Mouse (Mus musculus): ENCODE results near the gene Tex22.

Gene Tex22

DNA sequence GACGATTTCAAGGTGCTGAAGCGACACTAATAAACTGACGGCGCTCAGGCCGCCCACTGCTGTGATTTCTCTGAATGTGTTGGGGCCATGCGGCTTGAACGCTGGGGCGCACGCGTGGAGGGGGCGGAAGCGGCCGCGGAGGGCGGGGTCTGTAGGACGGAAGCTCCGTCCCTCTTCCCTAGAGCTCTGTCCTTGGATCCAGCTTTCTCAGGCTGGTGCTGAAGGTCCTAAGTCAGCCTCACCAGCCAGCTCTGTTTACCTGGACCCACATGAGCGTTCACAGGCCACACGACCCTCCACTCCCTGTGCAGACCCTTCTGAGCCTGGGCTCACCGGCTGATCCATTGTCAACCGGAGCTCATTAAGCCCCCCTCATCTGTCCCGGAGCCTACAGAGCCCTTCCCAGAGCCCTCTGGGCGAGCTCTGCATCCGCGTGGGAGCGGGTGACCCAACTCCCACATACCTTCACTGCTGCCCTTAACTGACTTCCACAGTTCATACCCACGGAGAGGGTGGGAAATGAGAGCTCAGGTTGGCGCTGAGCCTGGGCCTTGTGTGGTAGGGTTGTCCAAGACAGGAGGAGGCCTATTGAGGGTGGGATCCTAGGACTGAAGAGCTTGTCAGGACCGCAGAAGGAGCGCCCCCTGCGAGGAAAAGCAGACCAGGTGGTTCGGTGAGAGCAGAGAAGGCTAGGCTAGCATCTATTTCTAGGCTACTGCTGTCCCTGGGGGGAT lies at the start of gene Tex22:
Gene Tex22, plus strand, starts transcription at position 174 of the 734 bp plus-strand sequence.
- peak; percentile 93 to 97 for DNase-seq (ENCODE audit: inconsistent age in 2 of 2, low spot score in 1 of 2)

DNA sequence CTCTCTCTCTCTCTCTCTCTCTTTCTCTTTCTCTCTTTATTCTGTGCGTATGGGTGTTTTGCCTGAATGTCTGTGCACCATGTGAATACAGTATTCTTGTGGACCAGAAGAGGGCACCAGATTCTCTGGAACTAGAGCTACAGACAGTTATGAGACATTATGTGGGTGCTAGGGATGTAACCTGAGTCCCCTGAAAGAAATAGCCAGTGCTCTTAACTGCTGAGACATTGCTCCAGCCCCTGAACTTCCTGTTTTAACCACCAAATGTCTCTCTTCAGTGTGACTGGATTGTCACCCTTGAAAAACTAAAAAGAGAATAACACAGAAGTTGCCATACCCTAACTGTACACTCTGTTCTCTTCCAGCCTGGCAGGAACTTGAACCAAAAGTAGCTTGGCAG lies 47.7 kb upstream of the Tex22 start:
- no peak for DNase-seq (ENCODE audit: inconsistent age in 2 of 2, low spot score in 1 of 2)

DNA sequence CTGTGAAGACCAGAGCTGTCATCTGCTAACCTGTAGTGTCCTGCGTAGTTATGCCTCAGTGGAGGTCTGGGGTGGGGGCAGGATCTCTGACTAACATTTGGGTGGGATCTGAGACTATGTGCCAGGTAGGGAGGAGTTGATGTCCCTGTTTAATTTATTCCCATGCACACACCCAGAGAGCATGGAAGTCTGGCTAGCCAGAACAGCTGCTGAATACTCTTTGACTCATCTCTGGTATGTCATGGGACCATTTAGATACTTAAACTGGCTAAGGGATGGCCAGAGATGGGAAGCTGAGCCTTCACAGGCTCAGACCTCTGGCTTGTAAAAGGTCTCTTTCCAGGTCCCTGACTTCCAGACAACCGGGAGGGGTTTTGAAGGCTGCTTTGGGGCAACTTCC lies 46.8 kb upstream of the Tex22 start:
- DNase-seq (ENCODE audit: inconsistent age in 2 of 2, low spot score in 1 of 2): no peak

DNA sequence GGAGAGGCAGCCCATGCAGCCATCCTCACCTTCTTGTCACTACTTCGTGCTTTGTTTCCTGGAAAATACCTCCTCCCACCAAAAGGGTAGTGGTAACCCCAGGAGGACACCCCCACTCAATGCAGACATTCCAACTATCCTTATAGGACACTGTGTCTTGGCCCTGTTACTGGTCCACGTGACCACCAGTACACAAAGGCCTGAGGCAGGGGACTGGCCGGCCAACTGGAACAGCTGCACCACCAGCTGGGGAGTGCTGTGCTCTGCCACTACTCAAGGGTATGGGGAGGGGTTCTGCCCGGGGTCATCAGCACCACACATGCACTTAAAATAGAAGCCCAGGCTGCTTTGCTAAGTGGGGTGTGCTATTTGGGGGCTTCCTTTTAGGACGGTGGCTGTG lies 46.2 kb upstream of the Tex22 start:
- no peak for DNase-seq (ENCODE audit: inconsistent age in 2 of 2, low spot score in 1 of 2)

- no peak for DNase-seq (ENCODE audit: inconsistent age in 2 of 2, low spot score in 1 of 2)
Measured at GRCm38 (mm10) chr12:113028898-113029297, 45.4 kb upstream of the Tex22 start.

- DNase-seq (ENCODE audit: inconsistent age in 2 of 2, low spot score in 1 of 2): no peak
Measured at GRCm38 (mm10) chr12:113030046-113030445, 44.3 kb upstream of the Tex22 start.

- DNase-seq (ENCODE audit: inconsistent age in 2 of 2, low spot score in 1 of 2): no peak
Measured at GRCm38 (mm10) chr12:113030993-113031392, 43.3 kb upstream of the Tex22 start.

- DNase-seq (ENCODE audit: inconsistent age in 2 of 2, low spot score in 1 of 2): no peak
Measured at GRCm38 (mm10) chr12:113031441-113031840, 42.9 kb upstream of the Tex22 start.

GRCm38 (mm10) chr12:113032296-113033250 lies 41.7 kb upstream of the Tex22 start:
- peak in 1 of 2 experiments; percentile 40 for DNase-seq (ENCODE audit: inconsistent age in 2 of 2, low spot score in 1 of 2)

- DNase-seq (ENCODE audit: inconsistent age in 2 of 2, low spot score in 1 of 2): no peak
Measured at GRCm38 (mm10) chr12:113035093-113035492, 39.2 kb upstream of the Tex22 start.

GRCm38 (mm10) chr12:113036996-113037395 lies 37.3 kb upstream of the Tex22 start:
- no peak for DNase-seq (ENCODE audit: inconsistent age in 2 of 2, low spot score in 1 of 2)

- DNase-seq (ENCODE audit: inconsistent age in 2 of 2, low spot score in 1 of 2): no peak
Measured at GRCm38 (mm10) chr12:113038414-113038813, 35.9 kb upstream of the Tex22 start.

GRCm38 (mm10) chr12:113041481-113042439 lies 32.5 kb upstream of the Tex22 start:
- DNase-seq (ENCODE audit: inconsistent age in 2 of 2, low spot score in 1 of 2): peak in 1 of 2 experiments; percentile 64

DNA sequence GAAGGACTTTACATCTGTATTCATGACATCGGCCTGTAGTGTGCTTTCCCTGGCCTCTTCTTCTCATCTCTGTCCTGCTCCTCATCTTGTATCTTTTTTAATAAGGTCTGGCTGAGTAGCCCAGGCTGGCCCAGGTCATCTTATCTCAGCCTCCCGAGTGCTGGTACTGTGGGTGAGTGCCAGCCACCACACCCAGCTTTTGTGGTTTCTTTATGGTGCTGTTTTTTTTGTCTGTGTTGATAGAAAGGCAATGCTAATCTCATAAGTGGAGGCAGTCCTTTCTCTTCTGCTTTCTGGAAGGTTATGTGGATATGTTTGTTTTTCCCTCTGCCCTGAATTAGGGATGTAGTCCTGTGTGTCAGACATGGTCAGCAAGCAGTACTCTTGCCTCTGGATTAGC lies 31.8 kb upstream of the Tex22 start:
- no peak for DNase-seq (ENCODE audit: inconsistent age in 2 of 2, low spot score in 1 of 2)

- DNase-seq (ENCODE audit: inconsistent age in 2 of 2, low spot score in 1 of 2): peak in 1 of 2 experiments; percentile 73
Measured at GRCm38 (mm10) chr12:113044916-113045677, 29.2 kb upstream of the Tex22 start.

DNA sequence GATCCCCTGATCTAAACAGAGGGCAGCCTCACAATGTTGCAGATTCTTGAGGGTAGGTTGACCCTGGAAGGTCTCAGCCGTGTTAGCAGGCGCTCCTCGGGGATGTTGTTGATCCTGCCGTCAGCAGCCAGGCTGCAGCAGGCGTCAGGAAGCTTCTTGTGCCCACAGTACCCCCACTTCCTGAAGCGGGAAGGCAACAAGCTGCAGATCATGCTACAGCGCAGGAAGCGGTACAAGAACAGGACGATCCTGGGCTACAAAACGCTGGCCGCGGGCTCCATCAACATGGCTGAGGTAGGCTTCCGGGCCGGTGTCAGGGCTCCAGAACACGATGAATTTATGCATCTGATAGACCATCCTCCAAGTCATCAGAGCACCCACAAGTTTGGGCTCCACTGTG lies 27.4 kb upstream of the Tex22 start:
- DNase-seq (ENCODE audit: inconsistent age in 2 of 2, low spot score in 1 of 2): no peak

DNA sequence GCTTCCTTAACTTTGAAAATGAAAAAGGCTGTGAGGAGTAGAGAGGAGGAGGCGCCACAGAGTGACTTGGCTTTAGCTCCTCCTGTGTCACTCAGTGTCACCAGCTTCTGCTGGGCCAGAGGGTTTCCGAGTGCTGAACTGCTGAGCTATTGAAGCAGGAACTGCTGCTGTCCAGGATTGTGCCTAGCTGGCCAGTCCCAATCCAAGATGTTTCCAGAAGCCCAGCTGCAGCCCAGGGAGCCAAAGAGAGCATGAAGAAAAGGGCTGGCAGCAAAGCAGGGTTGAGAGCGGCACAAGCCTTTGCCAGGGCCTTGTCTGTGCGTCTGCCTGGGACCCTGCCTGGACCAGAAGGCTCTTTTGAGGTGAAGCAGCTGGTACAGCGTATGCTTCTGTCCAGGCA lies 26.2 kb upstream of the Tex22 start:
- no peak for DNase-seq (ENCODE audit: inconsistent age in 2 of 2, low spot score in 1 of 2)

DNA sequence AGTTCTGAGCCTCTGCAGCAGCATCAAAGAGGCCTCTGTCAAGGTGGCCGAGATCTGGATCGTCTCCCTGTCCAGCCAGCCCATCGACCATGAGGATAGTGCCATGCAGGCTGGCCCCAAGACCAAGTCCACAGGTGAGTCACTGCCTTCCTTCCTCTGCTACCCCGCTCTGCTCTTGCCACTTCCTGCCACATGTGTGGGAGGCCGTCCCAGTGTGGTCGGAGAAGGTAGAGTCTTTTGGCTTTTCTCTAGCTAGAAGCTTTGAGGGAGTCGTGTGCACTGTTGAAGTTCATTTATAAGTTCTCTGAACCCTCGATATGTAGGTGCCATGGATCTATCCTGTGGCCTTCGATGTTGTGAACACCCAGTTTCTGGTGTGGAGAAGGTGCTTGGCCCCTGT lies 24.5 kb upstream of the Tex22 start:
- no peak for DNase-seq (ENCODE audit: inconsistent age in 2 of 2, low spot score in 1 of 2)

DNA sequence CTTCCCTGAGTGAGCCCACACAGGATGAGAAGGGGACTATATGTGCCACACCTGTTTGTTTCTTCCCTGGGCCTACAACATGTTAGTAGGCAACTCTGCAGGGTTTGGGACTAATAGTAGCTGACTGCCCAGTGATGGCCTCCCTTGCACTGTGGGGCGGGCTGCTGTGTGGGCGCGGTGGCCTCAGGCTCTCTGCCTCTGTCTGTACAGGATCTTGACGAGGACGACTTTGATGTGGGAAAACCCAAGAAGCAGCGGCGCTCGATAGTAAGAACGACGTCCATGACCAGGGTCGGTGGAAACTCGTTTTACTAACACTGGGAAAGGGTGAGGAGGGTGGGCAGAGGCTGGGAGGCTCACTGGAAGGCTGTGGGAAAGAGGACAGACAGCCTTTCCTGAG lies 23.6 kb upstream of the Tex22 start:
- no peak for DNase-seq (ENCODE audit: inconsistent age in 2 of 2, low spot score in 1 of 2)
